Mouse (Mus musculus): Measurements from ENCODE around the gene Pafah1b1. TPM values are rescaled to one million over a fixed set of nuclear protein-coding genes. Genes with fewer than 3 reads are reported as not detected.

The Pafah1b1 gene
- polyA plus RNA-seq, 1 experiment from 2014 or later: 49.5 TPM

DNA sequence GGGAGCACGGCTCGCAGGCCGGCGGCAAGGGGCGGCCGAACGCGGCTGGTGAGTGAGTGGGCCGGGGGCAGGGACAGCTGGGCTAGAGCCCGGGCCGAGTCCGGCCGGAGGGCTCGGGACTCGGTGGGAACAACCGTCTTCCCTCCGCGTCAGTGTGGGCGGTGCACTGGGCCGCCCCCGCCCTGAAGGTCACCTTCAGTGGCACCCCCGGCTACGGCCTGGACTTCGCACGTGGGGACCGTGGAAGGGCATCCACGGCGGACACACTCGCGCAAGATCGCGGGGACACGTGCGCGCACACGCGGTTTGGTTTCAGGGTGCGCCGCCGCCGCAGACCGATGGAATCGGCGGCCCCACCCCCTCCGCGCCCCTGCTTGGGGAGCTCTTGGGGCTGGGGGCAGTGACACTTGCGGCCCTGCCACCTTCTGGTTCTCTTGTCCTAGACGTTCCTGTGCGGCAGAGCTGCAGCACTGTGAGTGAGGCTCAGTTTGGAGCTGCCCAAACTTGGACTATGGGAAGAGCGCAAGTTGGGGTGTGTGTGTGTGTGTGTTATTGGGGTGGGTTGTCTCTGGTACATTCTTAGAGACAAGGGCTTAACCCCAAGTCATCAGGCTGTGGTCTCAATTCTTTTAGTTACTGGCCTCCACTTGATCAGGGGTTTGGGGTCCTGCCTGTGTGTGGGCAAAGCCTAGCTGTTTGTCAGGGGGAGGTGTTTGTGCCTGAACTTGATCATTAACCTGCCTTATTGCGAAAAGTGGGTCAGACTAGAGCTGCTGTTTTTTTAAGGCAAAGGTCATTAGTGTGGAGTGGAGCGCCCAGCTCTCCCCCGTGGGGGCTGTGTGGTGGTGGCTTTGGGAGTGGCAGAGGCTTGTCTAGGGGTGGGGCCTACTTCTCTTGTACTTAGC lies 74.6 kb downstream of the Pafah1b1 start:
- peaks cover 53% of the 10 kb centered on the region for H3K4me1 ChIP-seq (replicated peaks)
- 2% methylated on average over 52 of the region's 53 CpGs for WGBS
- DNase-seq (ENCODE audit: low spot score): no peak

GRCm38 (mm10) chr11:74649095-74649646 lies 75.3 kb downstream of the Pafah1b1 start, which contains the start of gene Cluh:
Cluh (plus strand) TSS chr11:74649495.
- under 1% methylated on average over 58 of the region's 58 CpGs for WGBS
- peak within 1 kb of the TSS; percentile 90 for H3K27ac ChIP-seq
- DNase-seq (ENCODE audit: low spot score): peak; percentile 95
- H3K4me1 ChIP-seq (replicated peaks): peaks cover 53% of the 10 kb centered on the region
- peak within 1 kb of the TSS; percentile 96 for H3K4me3 ChIP-seq
- H3K27me3 ChIP-seq (ENCODE audit: insufficient read depth, poor library complexity, severe bottlenecking): peaks cover 6% of the 10 kb centered on the region; the same call in 1 of the 2 replicates
- no peaks in the 10 kb centered on the region for H3K9me3 ChIP-seq
- peaks cover 4% of the 10 kb centered on the region; the same call in 1 of the 2 replicates for H3K36me3 ChIP-seq

More for the DNA sequence above, 74.6 kb downstream of the Pafah1b1 start:
- Histone ChIP-seq H3K36me3 (peaks cover 4% of the 10 kb centered on the region; the same call in 1 of the 2 replicates), H3K27ac (peak overlapping the region; percentile 90), H3K4me3 (peak overlapping the region; percentile 96), H3K27me3 (ENCODE audit: insufficient read depth, poor library complexity, severe bottlenecking) (peaks cover 6% of the 10 kb centered on the region; the same call in 1 of the 2 replicates), H3K9me3 (no peaks in the 10 kb centered on the region)

- WGBS: 11% methylated on average over 1 of the region's 1 CpGs
- Histone ChIP-seq H3K4me3 (peak overlapping the region; percentile 96), H3K27me3 (ENCODE audit: insufficient read depth, poor library complexity, severe bottlenecking) (peaks cover 6% of the 10 kb centered on the region; the same call in 1 of the 2 replicates), H3K9me3 (no peaks in the 10 kb centered on the region), H3K4me1 (replicated peaks) (peaks cover 50% of the 10 kb centered on the region), H3K27ac (peak overlapping the region; percentile 90), H3K36me3 (peaks cover 4% of the 10 kb centered on the region; the same call in 1 of the 2 replicates)
- DNase-seq (ENCODE audit: low spot score): no peak
These were observed 75.8 kb downstream of the Pafah1b1 start for GRCm38 (mm10) chr11:74648676-74649075.

- no peak for DNase-seq (ENCODE audit: low spot score)
- H3K4me3 ChIP-seq: no peak overlapping the region
- H3K27ac ChIP-seq: peak overlapping the region; percentile 90; the same call in 1 of the 2 replicates
- H3K9me3 ChIP-seq: no peaks in the 10 kb centered on the region
- H3K36me3 ChIP-seq: no peaks in the 10 kb centered on the region
- WGBS: 80% methylated on average over 1 of the region's 1 CpGs
- H3K27me3 ChIP-seq (ENCODE audit: insufficient read depth, poor library complexity, severe bottlenecking): peaks cover 6% of the 10 kb centered on the region; the same call in 1 of the 2 replicates
- H3K4me1 ChIP-seq (replicated peaks): peaks cover 43% of the 10 kb centered on the region
These were observed 76.5 kb downstream of the Pafah1b1 start for GRCm38 (mm10) chr11:74647966-74648365.

DNA sequence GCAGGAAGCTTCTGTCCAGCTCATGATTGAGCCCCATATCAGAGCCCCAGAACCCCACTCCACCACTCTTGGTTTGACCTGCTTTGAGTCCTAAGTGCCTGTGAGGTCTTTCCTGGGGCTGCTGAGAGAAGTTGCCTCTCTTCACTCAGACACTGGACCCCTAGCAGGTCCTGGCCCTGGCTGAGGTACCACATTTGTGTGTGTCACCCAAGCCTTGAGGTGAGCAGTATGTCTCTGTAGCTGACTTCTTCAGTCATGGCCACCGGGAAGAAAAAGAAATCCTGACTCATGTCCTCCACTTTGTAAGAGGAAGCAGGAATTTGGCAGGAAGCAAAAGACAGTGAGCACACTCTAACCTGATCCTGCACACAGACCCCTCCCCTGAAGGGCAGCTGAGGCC lies 84.8 kb downstream of the Pafah1b1 start:
- DNase-seq (ENCODE audit: low spot score): no peak
- H3K9me3 ChIP-seq: no peaks in the 10 kb centered on the region
- H3K27ac ChIP-seq: no peak overlapping the region
- H3K4me3 ChIP-seq: no peak overlapping the region
- H3K4me1 ChIP-seq (replicated peaks): peaks cover 23% of the 10 kb centered on the region
- no peaks in the 10 kb centered on the region for H3K36me3 ChIP-seq
- H3K27me3 ChIP-seq (ENCODE audit: insufficient read depth, poor library complexity, severe bottlenecking): peaks cover 51% of the 10 kb centered on the region
- 61% methylated on average over 1 of the region's 1 CpGs for WGBS

DNA sequence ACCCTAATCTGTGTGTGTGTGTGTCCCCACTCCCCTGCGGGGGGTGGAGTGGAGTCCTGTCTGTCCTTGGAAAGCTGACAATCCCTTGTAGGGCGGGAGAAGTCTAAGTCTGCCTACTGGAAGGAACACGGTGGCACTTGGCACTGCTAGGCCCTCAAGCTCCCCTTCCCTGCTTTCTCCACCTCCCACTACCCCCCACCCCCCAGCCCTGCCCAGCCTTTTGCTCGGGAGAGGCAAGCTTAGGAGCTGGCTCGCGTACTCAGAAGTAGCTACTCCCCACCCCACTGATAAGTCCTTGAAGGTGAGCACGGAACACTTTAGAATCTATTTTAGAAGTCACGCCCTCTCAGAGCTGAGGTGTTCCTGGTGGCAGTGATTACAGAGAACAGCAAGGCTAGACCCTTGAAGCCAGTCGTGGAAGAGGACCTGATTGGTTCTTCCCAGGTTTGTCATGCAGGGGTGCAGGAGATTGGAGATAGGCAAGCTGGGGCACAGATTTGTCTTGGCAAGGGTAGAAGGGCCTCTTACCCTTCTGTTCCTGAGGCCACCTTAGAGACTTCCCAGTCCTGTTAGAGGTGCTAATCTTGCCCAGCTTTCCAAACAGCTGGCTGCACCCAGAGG lies 85.6 kb downstream of the Pafah1b1 start:
- Histone ChIP-seq H3K4me1 (replicated peaks) (peaks cover 23% of the 10 kb centered on the region), H3K9me3 (no peaks in the 10 kb centered on the region), H3K4me3 (peak overlapping the region; percentile 71), H3K27ac (peak overlapping the region; percentile 86), H3K36me3 (no peaks in the 10 kb centered on the region), H3K27me3 (ENCODE audit: insufficient read depth, poor library complexity, severe bottlenecking) (peaks cover 51% of the 10 kb centered on the region)
- WGBS: 14% methylated on average over 9 of the region's 9 CpGs
- DNase-seq (ENCODE audit: low spot score): no peak

GRCm38 (mm10) chr11:74637971-74638790 lies 86.3 kb downstream of the Pafah1b1 start:
- peak; percentile 81 for DNase-seq (ENCODE audit: low spot score)
- H3K27ac ChIP-seq: peak overlapping the region; percentile 86
- H3K27me3 ChIP-seq (ENCODE audit: insufficient read depth, poor library complexity, severe bottlenecking): peaks cover 51% of the 10 kb centered on the region
- H3K4me3 ChIP-seq: peak overlapping the region; percentile 71
- under 1% methylated on average over 86 of the region's 86 CpGs for WGBS
- H3K4me1 ChIP-seq (replicated peaks): peaks cover 23% of the 10 kb centered on the region
- H3K9me3 ChIP-seq: no peaks in the 10 kb centered on the region
- H3K36me3 ChIP-seq: no peaks in the 10 kb centered on the region

DNA sequence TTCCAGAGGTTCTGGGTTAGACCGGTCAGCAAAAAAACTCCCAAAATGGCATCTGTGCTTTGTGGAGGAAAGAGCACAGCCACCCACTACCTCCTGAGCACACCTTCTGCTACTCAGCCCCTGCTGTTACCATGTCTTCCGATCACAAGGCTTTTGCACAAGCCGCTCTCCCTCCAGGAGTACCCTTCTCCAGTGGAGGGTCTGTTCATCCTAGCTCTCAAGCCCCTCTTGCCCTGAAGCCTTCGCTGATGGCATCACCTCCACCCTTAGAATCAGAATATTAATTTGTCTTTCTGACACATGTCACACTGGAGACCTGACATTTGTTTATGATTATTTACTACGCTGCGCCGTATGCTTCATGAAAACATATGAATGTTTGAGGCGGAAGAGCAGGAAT lies 87.0 kb downstream of the Pafah1b1 start:
- peak overlapping the region; percentile 86 for H3K27ac ChIP-seq
- no peaks in the 10 kb centered on the region for H3K9me3 ChIP-seq
- H3K36me3 ChIP-seq: no peaks in the 10 kb centered on the region
- no peak for DNase-seq (ENCODE audit: low spot score)
- 25% methylated on average over 8 of the region's 8 CpGs for WGBS
- H3K4me1 ChIP-seq (replicated peaks): peaks cover 23% of the 10 kb centered on the region
- peak overlapping the region; percentile 71 for H3K4me3 ChIP-seq
- H3K27me3 ChIP-seq (ENCODE audit: insufficient read depth, poor library complexity, severe bottlenecking): peaks cover 51% of the 10 kb centered on the region

DNA sequence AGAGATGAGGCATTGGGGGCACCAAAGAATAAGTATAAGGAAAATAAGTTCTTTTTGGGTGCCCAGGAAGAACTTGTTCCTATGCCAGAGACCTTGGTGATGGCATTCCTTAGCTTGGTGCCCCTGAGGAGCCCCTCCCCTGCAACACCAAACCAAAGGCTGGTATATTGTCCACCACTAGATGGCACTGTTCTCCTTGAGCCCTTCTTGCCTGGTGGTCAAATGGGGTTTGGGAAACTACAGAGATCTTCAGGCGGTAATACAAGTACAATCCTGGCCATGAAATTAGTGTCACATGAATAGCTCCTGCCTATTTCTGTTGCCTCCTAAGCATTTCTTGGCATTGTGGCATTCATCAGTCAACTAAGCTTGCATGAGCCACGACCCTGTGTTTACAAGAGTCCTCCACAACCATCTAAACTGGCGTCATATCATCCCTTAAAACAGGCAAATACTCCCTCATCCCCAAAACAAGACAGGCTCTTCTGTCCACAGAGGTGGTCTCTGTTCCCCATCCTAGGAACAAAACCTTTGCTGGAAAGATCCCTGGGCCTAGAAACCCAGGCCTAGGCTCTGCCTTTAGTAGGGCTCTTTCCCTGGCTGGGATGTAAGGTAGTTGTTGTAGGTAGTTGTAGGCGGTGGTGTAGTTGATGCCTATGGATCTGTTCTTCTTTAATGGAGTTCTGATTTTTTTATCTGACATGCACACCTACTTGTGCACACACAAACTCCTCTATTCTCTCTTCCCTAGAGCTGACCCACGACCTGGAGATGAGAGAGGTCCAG lies 89.8 kb downstream of the Pafah1b1 start:
- no peak overlapping the region for H3K4me3 ChIP-seq
- H3K36me3 ChIP-seq: no peaks in the 10 kb centered on the region
- H3K27me3 ChIP-seq (ENCODE audit: insufficient read depth, poor library complexity, severe bottlenecking): peaks cover 31% of the 10 kb centered on the region
- peak; percentile 70 for DNase-seq (ENCODE audit: low spot score)
- H3K9me3 ChIP-seq: no peaks in the 10 kb centered on the region
- 70% methylated on average over 5 of the region's 5 CpGs for WGBS
- H3K4me1 ChIP-seq (replicated peaks): peaks cover 23% of the 10 kb centered on the region
- no peak overlapping the region for H3K27ac ChIP-seq

DNA sequence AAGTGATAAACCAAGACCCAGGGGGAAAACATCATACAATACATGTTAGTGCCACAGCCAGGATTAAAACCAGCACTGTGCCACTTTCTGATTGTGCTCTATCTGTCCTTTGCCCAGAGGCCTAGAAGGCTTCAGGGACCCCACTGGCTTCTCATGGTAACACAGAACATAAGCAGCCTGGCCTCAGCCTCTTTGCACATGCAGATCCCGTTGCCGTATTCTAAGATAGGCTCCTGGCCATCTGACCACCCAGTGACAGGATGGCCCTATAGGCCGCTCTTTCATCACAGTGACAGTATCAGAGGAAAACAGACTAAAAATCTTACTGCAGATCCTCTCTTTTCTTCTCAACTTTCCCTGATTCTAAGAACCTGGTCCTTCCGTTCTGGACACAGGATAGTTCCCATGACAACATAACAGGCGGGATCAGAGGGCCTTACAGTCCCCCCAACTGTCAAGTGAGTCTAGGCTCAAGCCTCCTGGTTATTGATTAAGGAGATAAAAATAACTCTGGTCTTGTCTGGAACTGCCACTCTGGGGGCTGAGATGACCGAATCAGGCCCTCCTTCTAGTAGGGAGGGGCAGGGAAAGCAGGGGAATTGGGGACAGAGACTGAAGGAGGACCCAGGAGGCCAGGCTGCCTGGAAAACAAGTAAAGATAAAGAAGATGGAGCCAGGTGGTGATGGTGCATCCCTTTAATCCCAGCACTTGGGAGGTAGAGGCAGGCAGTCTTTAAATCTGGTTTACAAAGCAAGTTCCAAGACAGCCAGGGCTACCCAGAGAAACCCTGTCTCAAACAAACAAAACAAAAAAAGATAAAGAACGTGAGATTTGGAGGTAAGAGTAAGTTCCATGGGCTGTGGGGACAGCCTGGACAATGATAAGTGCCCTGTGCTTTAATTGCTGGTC lies 92.3 kb downstream of the Pafah1b1 start:
- DNase-seq (ENCODE audit: low spot score): no peak
- no peak overlapping the region for H3K4me3 ChIP-seq

GRCm38 (mm10) chr11:74627481-74627880 lies 97.0 kb downstream of the Pafah1b1 start:
- no peak for DNase-seq (ENCODE audit: low spot score)
- 90% methylated on average over 3 of the region's 3 CpGs for WGBS

More for the DNA sequence above, 92.3 kb downstream of the Pafah1b1 start:
- peaks cover under 1% of the 10 kb centered on the region for H3K4me1 ChIP-seq (replicated peaks)
- H3K36me3 ChIP-seq: no peaks in the 10 kb centered on the region
- no peak overlapping the region for H3K27ac ChIP-seq
- no peaks in the 10 kb centered on the region for H3K9me3 ChIP-seq
- 77% methylated on average over 7 of the region's 7 CpGs for WGBS
- peaks cover 16% of the 10 kb centered on the region for H3K27me3 ChIP-seq (ENCODE audit: insufficient read depth, poor library complexity, severe bottlenecking)

More at GRCm38 (mm10) chr11:74627481-74627880, 97.0 kb downstream of the Pafah1b1 start:
- no peak overlapping the region for H3K27ac ChIP-seq
- no peaks in the 10 kb centered on the region for H3K4me1 ChIP-seq (replicated peaks)
- H3K36me3 ChIP-seq: no peaks in the 10 kb centered on the region
- no peaks in the 10 kb centered on the region for H3K27me3 ChIP-seq (ENCODE audit: insufficient read depth, poor library complexity, severe bottlenecking)
- H3K9me3 ChIP-seq: no peaks in the 10 kb centered on the region
- H3K4me3 ChIP-seq: no peak overlapping the region
